Mouse (Mus musculus) heart, embryonic 13.5 days (tissue): ENCODE data around the gene Kcnh8. TPM values are rescaled to one million over a fixed set of nuclear protein-coding genes. Genes with fewer than 3 reads are reported as not detected.
A peak's percentile ranks its signal among the peaks of the same experiment; 100 is the strongest.

Experiments
- ATAC-seq: fragments of 200-750 bp; cut with Nextera tagmentation; 2 replicates; pipeline ENCODE4 v1.8.0; 2017; ENCODE audit warnings: moderate TSS enrichment; ENCODE audit not compliant: insufficient number of reproducible peaks, low FRiP score, low TSS enrichment; ENCODE audit errors: extremely low read depth
- H3K27ac ChIP-seq: fragments of 300-500 bp; sonication (generic); replicated peaks from 2 replicates; pipeline ENCODE4 v1.5.1; 2015; ENCODE audit warnings: moderate library complexity, mild to moderate bottlenecking, inconsistent platforms
- H3K27me3 ChIP-seq: fragments of 300-500 bp; sonication (generic); replicated peaks from 2 replicates; pipeline ENCODE4 v1.6.1; 2015; ENCODE audit warnings: mild to moderate bottlenecking, inconsistent platforms
- H3K36me3 ChIP-seq: fragments of 300-500 bp; sonication (generic); 2 replicates; pipeline ENCODE4 v1.6.1; 2015; ENCODE audit warnings: mild to moderate bottlenecking, inconsistent platforms
- H3K4me1 ChIP-seq: fragments of 300-500 bp; sonication (generic); 2 replicates; pipeline ENCODE4 v1.6.1; 2015; ENCODE audit warnings: inconsistent platforms
- H3K4me2 ChIP-seq: fragments of 300-500 bp; sonication (generic); 2 replicates; pipeline ENCODE4 v1.6.1; 2015; ENCODE audit warnings: inconsistent platforms, mild to moderate bottlenecking, moderate library complexity
- H3K4me3 ChIP-seq: fragments of 300-500 bp; sonication (generic); 2 replicates; pipeline ENCODE4 v1.5.1; 2015; ENCODE audit warnings: moderate library complexity, mild to moderate bottlenecking, inconsistent platforms
- H3K9ac ChIP-seq: fragments of 300-500 bp; sonication (generic); 2 replicates; pipeline ENCODE4 v1.6.1; 2015; ENCODE audit warnings: inconsistent platforms, mild to moderate bottlenecking, moderate library complexity
- H3K9me3 ChIP-seq: fragments of 300-500 bp; sonication (generic); 2 replicates; pipeline ENCODE4 v1.6.1; 2016; ENCODE audit warnings: inconsistent platforms
- WGBS: fragments of 180-500 bp; shearing (Covaris S2); methylation state at CpG from one replicate; pipeline ENCODE4 v1.1.7; 2015; ENCODE audit warnings: mixed read lengths; 5-methylcytosine and 5-hydroxymethylcytosine counted together
- polyA plus RNA-seq: library from polyadenylated mRNA; unstranded; fragments of >200 nt; fragmentation: Nextera tagmentation; extraction: Ambion mirVana; gene quantifications from 2 replicates; pipeline ENCODE4 v1.2.1, GENCODE M21; 2015

Gene Kcnh8
- polyA plus RNA-seq, result 0.04 TPM in 1 of 2 replicates, not detected in the other

DNA sequence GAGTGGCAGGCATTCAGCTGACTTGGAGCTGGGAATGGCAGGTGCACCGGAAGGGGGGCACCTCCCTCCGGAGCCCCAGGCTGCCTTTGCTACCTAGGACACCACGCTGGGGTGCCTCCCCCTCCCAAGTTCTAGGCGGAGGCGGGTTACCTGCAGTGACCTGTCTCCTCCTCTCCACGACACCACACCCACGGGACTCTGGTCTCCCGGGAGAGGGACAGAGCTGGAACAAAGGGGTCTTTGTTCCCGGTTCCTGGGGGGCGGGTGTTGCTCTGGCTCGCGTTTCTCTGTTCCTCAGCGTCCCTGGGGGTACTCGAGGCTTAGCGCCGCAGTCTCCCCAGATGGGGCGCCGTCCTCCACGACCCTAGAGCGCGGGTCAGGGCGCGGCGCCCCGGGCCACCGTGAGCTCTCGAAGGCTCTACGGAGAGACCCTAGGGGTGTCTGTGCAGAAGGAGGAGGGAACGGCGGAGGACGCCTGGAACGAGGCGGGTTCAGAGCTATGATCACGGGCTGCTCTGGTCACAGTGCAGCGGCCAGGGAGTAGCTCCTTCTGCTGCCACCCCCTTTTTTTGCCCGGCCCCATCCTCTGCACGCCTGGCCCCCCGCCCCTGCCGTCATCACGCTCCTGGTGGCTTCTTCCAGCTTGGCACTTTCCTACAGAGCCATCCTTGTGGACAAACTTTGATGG, at the start of gene Kcnh8:
Gene Kcnh8, plus strand, starts transcription at position 617 of the 688 bp plus-strand sequence.
- no peak for ATAC-seq
- no peak within 1 kb of the TSS for H3K9ac ChIP-seq

DNA sequence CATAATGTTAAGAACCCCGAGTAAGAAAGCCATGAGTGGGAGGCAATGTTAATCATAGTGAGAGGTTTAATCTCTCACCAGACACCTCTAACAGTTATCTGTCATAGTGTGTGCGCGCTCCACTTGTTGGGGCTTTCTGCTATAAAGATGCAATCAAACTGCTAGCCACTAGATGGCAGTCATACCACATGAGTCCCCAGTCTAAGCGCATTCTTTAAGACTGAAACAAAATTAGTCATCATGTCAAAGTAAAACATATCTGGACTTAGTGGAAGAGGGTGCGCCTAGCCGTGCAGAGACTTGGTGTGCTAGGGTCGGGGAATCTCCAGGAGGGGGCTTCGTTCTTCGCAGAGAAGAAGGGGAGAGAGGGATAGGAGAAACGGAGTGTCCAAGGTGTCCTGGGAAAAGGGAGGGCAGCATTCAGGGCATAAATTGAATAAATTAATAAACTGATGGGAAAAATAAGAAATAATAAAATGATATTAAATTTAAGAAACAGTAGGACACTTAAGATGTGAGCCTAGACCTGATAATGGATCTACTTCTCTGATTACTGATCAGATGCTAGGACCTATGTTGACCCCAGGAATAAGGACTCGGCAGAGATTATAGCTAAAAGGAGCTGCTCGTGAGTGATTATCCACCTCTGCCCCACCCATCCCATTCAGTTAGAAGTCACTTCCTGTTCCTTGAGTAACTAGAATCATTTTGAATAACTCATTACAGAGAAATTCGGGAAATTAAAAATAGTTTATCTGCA, 42.4 kb upstream of the Kcnh8 start:
- no peak overlapping the region for H3K27ac ChIP-seq
- H3K9me3 ChIP-seq, result no peaks in the 10 kb centered on the region
- H3K4me2 ChIP-seq, result peak overlapping the region; percentile 41; the same call in 1 of the 2 replicates
- H3K4me1 ChIP-seq, result no peaks in the 10 kb centered on the region
- ATAC-seq, result no peak
- H3K27me3 ChIP-seq, result no peaks in the 10 kb centered on the region
- no peak overlapping the region for H3K4me3 ChIP-seq
- WGBS, result 23% methylated on average over 13 of the region's 13 CpGs
- no peaks in the 10 kb centered on the region for H3K36me3 ChIP-seq
- H3K9ac ChIP-seq, result 0 out of 2 replicates have a peak overlapping the region, but pooled peaks have one; percentile 14

More for the DNA sequence above, at the start of gene Kcnh8:
- Histone ChIP-seq H3K4me3 (peak within 1 kb of the TSS; percentile 56), H3K9me3 (no peaks in the 10 kb centered on the region), H3K27me3 (peaks cover 48% of the 10 kb centered on the region), H3K4me1 (peaks cover 14% of the 10 kb centered on the region), H3K27ac (no peak within 1 kb of the TSS), H3K4me2 (peak within 1 kb of the TSS; percentile 80), H3K36me3 (no peaks in the 10 kb centered on the region)
- WGBS, result 1% methylated on average over 40 of the region's 40 CpGs

- H3K27ac ChIP-seq, result no peak overlapping the region
- H3K36me3 ChIP-seq, result no peaks in the 10 kb centered on the region
- no peak overlapping the region for H3K4me2 ChIP-seq
- H3K4me1 ChIP-seq, result no peaks in the 10 kb centered on the region
- H3K9ac ChIP-seq, result no peak overlapping the region
- 48% methylated on average over 4 of the region's 4 CpGs for WGBS
- ATAC-seq, result no peak
- no peaks in the 10 kb centered on the region for H3K9me3 ChIP-seq
- no peak overlapping the region for H3K4me3 ChIP-seq
- no peaks in the 10 kb centered on the region for H3K27me3 ChIP-seq
These were observed 36.9 kb upstream of the Kcnh8 start for GRCm38 (mm10) chr17:52565467-52566155.

DNA sequence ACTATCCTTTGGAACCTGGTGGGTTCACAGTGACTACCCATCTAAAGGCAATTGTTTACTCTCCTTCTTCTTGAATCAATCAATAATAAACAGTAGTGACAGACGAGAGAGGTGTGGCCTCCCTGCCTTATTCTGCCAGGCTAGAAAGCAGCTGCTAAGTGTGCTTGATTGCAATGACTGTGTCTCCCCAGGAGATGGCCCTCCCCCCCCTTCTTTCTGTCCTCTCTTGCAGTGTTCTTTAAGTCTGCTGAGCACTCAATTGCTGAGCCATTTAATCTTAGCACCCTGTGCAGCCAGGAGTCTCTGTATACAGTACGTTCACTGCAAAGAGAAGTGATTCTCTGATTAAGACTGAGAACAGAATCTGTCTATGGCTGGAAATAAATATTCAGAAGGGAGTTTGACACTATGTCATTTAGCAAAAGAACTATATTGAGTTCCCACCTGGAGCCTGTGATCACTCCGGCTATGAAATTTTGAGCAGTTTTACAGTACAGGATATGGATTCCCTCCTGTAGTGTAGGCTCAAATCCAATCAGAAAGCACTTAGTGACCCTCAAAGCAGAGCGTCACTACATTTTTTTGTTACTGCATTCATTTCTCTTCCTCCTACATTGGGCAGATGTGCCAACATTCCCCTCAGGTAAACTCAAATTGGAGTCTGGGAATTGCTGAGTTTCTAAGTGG, 32.8 kb upstream of the Kcnh8 start:
- H3K27me3 ChIP-seq, result no peaks in the 10 kb centered on the region
- 71% methylated on average over 4 of the region's 4 CpGs for WGBS
- no peaks in the 10 kb centered on the region for H3K36me3 ChIP-seq
- H3K27ac ChIP-seq, result no peak overlapping the region
- ATAC-seq, result no peak
- no peak overlapping the region for H3K4me2 ChIP-seq
- H3K4me1 ChIP-seq, result no peaks in the 10 kb centered on the region
- no peak overlapping the region for H3K4me3 ChIP-seq
- H3K9me3 ChIP-seq, result no peaks in the 10 kb centered on the region
- H3K9ac ChIP-seq, result no peak overlapping the region

- Histone ChIP-seq H3K4me2 (no peak overlapping the region), H3K27me3 (no peaks in the 10 kb centered on the region), H3K9ac (no peak overlapping the region), H3K4me1 (no peaks in the 10 kb centered on the region), H3K9me3 (no peaks in the 10 kb centered on the region), H3K4me3 (no peak overlapping the region), H3K36me3 (no peaks in the 10 kb centered on the region), H3K27ac (no peak overlapping the region)
- no peak for ATAC-seq
- WGBS, result 70% methylated on average over 4 of the region's 4 CpGs
These were observed 30.3 kb upstream of the Kcnh8 start for GRCm38 (mm10) chr17:52572229-52572628.

- no peaks in the 10 kb centered on the region for H3K4me1 ChIP-seq
- no peak for ATAC-seq
- H3K9ac ChIP-seq, result no peak overlapping the region
- no peak overlapping the region for H3K4me3 ChIP-seq
- WGBS, result 62% methylated on average over 5 of the region's 5 CpGs
- H3K27me3 ChIP-seq, result no peaks in the 10 kb centered on the region
- no peaks in the 10 kb centered on the region for H3K9me3 ChIP-seq
- H3K27ac ChIP-seq, result no peak overlapping the region
- H3K36me3 ChIP-seq, result no peaks in the 10 kb centered on the region
- no peak overlapping the region for H3K4me2 ChIP-seq
These were observed 10.9 kb upstream of the Kcnh8 start for GRCm38 (mm10) chr17:52591503-52592194.

DNA sequence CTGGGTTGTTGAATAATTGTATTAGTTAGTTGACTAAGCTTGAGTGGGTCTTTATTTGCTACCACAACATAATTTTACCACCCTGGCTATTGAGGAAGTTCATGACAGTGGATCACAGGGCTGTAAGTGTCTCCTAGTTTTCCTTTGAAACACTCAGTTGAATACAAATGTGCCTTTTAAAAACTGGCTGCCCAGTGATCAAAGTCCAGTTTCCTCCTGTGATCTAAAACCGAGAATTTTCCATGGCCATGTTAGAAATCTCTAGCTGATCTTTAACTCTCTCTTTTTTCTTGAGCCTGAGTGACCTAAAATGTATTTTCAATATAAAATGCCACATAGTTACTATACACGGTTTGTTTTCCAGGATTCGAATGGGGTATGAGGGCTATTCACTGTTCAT, 3.4 kb upstream of the Kcnh8 start:
- no peak for ATAC-seq
- Histone ChIP-seq H3K27me3 (peaks cover 46% of the 10 kb centered on the region), H3K36me3 (no peaks in the 10 kb centered on the region), H3K9me3 (no peaks in the 10 kb centered on the region), H3K4me2 (no peak overlapping the region), H3K9ac (no peak overlapping the region), H3K4me3 (no peak overlapping the region), H3K27ac (no peak overlapping the region), H3K4me1 (peaks cover 14% of the 10 kb centered on the region)
- 65% methylated on average over 3 of the region's 3 CpGs for WGBS

DNA sequence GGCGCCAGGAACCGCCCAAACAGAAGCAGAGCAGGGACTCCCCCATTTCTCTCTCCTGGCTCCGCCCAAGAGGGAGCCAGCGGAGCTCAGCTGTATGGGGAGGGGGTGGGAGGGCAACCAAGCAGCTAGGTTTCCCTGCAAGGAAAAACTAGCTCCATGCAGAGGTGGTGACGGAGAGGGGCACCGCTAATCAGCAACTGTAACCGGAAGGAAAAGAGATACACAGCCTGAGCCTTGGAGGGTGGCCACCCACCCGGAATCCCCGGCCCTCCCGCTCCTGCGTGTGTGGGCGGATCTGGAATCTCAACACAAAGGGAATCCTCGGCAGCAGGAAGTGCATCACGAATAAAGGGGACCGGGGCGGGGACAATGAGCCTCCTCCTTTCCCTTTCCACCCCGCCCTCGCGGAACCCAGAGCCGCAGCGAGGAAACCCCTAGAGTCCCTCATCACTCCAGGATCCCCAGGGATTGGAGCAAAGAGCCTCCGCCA, 1.6 kb upstream of the Kcnh8 start:
- peaks cover 48% of the 10 kb centered on the region for H3K27me3 ChIP-seq
- H3K4me2 ChIP-seq, result peak overlapping the region; percentile 80
- no peak for ATAC-seq
- peak overlapping the region; percentile 56 for H3K9ac ChIP-seq
- H3K4me3 ChIP-seq, result peak overlapping the region; percentile 56
- H3K27ac ChIP-seq, result no peak overlapping the region
- WGBS, result 1% methylated on average over 22 of the region's 22 CpGs
- no peaks in the 10 kb centered on the region for H3K9me3 ChIP-seq
- H3K4me1 ChIP-seq, result peaks cover 14% of the 10 kb centered on the region
- H3K36me3 ChIP-seq, result no peaks in the 10 kb centered on the region

- H3K9ac ChIP-seq, result no peak overlapping the region
- peak overlapping the region; percentile 80 for H3K4me2 ChIP-seq
- H3K4me1 ChIP-seq, result peaks cover 14% of the 10 kb centered on the region
- H3K27ac ChIP-seq, result no peak overlapping the region
- H3K36me3 ChIP-seq, result no peaks in the 10 kb centered on the region
- WGBS, result 8% methylated on average over 14 of the region's 14 CpGs
- peak overlapping the region; percentile 26; the same call in 1 of the 2 replicates for H3K4me3 ChIP-seq
- H3K9me3 ChIP-seq, result no peaks in the 10 kb centered on the region
- no peak for ATAC-seq
- peaks cover 48% of the 10 kb centered on the region for H3K27me3 ChIP-seq
These were observed 267 bp downstream of the Kcnh8 start for GRCm38 (mm10) chr17:52602781-52603170.

- H3K27ac ChIP-seq, result no peak overlapping the region
- no peak overlapping the region for H3K9ac ChIP-seq
- ATAC-seq, result no peak
- H3K27me3 ChIP-seq, result peaks cover 48% of the 10 kb centered on the region
- no peaks in the 10 kb centered on the region for H3K36me3 ChIP-seq
- 7% methylated on average over 5 of the region's 5 CpGs for WGBS
- H3K9me3 ChIP-seq, result no peaks in the 10 kb centered on the region
- no peak overlapping the region for H3K4me3 ChIP-seq
- H3K4me2 ChIP-seq, result no peak overlapping the region
- peaks cover 14% of the 10 kb centered on the region for H3K4me1 ChIP-seq
These were observed 902 bp downstream of the Kcnh8 start for GRCm38 (mm10) chr17:52603411-52603810.
